Mouse (Mus musculus): ENCODE data around the gene Gm3187. TPM values are rescaled to one million over a fixed set of nuclear protein-coding genes. Genes with fewer than 3 reads are reported as not detected.

Gm3187 gene
- polyA plus RNA-seq (2017; shearing (Covaris generic)), result not detected

GRCm38 (mm10) chr14:5483907-5484306 lies at the start of gene Gm3187:
Gene Gm3187, plus strand, starts transcription at chr14:5484207.

DNA sequence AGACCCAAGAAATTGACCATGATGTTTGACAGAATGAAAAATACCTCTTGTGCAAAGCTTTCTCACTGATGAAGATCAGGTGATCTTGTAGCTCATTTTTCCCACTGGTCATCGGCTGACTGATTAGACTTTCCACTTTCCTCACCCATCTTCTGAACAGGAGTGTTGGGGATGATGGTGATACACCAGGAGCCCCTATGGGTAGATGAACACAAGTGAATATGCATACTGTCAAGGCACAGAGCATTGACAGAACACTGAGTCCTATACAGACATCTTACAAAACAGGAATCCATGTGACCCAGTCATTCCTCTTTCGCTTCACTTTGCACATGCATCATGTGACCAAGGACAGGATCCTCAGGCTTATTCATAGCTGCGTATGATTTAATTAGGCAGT lies 28.6 kb upstream of the Gm3187 start, which contains the start of gene Gm3194:
Gene Gm3194, minus strand, starts transcription at position 101 of the 400 bp plus-strand sequence.

DNA sequence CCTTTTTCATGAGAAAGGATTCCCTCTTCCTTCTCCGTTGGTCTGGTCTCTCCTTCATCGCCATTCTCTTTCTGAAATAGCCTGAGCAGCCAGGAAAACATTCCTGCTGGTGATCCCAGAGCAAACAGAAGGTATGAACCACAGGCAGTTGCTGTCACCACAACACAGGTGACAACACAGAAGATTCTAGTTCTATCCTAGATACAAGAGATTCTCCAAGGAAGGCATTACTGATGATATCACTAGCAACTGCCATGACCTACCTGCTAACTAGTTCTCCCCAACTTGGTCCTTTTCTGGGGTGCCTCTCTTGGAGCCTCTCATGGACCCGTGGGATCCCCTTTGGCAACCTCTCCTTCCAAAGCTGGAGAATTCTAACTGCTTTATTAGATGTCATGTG lies 6.3 kb upstream of the Gm3187 start, which contains the start of gene Gm8246:
Gene Gm8246, minus strand, starts transcription at position 101 of the 400 bp plus-strand sequence.

GRCm38 (mm10) chr14:5501374-5501773 lies 17.4 kb downstream of the Gm3187 start, which contains the start of gene Gm3488:
Gene Gm3488, plus strand, starts transcription at chr14:5501674.

GRCm38 (mm10) chr14:5538196-5538595 lies 54.2 kb downstream of the Gm3187 start, which contains the start of gene Gm3532:
Gene Gm3532, plus strand, starts transcription at chr14:5538496.

Other genes starting within 250 kb of the Gm3187 start
- gene Gm3526, start 223.6 kb upstream of the Gm3187 start, polyA plus RNA-seq (2017; shearing (Covaris generic)), result not detected
- not detected for gene Gm3542, start 149.3 kb upstream of the Gm3187 start, polyA plus RNA-seq (2017; shearing (Covaris generic))
- 7.5 TPM for gene Gm3500, start 95.2 kb upstream of the Gm3187 start, polyA plus RNA-seq (2017; shearing (Covaris generic))
- gene Gm3194, start 28.7 kb upstream of the Gm3187 start, polyA plus RNA-seq (2017; shearing (Covaris generic)), result 2.9 TPM
- not detected for gene Gm8246, start 6.4 kb upstream of the Gm3187 start, polyA plus RNA-seq (2017; shearing (Covaris generic))
- gene Gm3488, start 17.5 kb downstream of the Gm3187 start, polyA plus RNA-seq (2017; shearing (Covaris generic)), result 6.7 TPM
- gene Gm3532, start 54.3 kb downstream of the Gm3187 start, polyA plus RNA-seq (2017; shearing (Covaris generic)), result not detected
- gene Gm8265, start 148.8 kb downstream of the Gm3187 start, polyA plus RNA-seq (2017; shearing (Covaris generic)), result not detected
- gene Gm9603, start 203.2 kb downstream of the Gm3187 start, polyA plus RNA-seq (2017; shearing (Covaris generic)), result not detected